Mouse (Mus musculus) midbrain, embryonic 13.5 days (tissue): Measurements from ENCODE around the gene Kif12. TPM values are rescaled to one million over a fixed set of nuclear protein-coding genes. Genes with fewer than 3 reads are reported as not detected.

Experiments
- ATAC-seq: fragments of 200-750 bp; cut with Nextera tagmentation; 2 replicates; pipeline ENCODE4 v1.8.0; 2017; ENCODE audit warnings: mild to moderate bottlenecking, moderate TSS enrichment, moderate library complexity
- H3K27ac ChIP-seq: fragments of 300-500 bp; sonication (generic); 2 replicates; pipeline ENCODE4 v1.5.1; 2015; ENCODE audit warnings: inconsistent platforms, mild to moderate bottlenecking, moderate library complexity
- H3K27me3 ChIP-seq: fragments of 300-500 bp; sonication (generic); 2 replicates; pipeline ENCODE4 v1.6.1; 2015; ENCODE audit warnings: mild to moderate bottlenecking, inconsistent platforms
- H3K36me3 ChIP-seq: fragments of 300-500 bp; sonication (generic); 2 replicates; pipeline ENCODE4 v1.6.1; 2015; ENCODE audit warnings: mild to moderate bottlenecking, inconsistent platforms
- H3K4me1 ChIP-seq: fragments of 300-500 bp; sonication (generic); replicated peaks from 2 replicates; pipeline ENCODE4 v1.6.1; 2015; ENCODE audit warnings: inconsistent platforms
- H3K4me2 ChIP-seq: fragments of 300-500 bp; sonication (generic); replicated peaks from 2 replicates; pipeline ENCODE4 v1.6.1; 2015; ENCODE audit warnings: moderate library complexity, mild to moderate bottlenecking, inconsistent platforms
- H3K4me3 ChIP-seq: fragments of 300-500 bp; sonication (generic); replicated peaks from 2 replicates; pipeline ENCODE4 v1.5.1; 2015; ENCODE audit warnings: mild to moderate bottlenecking, inconsistent platforms
- H3K9ac ChIP-seq: fragments of 300-500 bp; sonication (generic); replicated peaks from 2 replicates; pipeline ENCODE4 v1.6.1; 2015; ENCODE audit warnings: mild to moderate bottlenecking, inconsistent platforms
- H3K9me3 ChIP-seq: fragments of 300-500 bp; sonication (generic); 2 replicates; pipeline ENCODE4 v1.6.1; 2016; ENCODE audit warnings: mild to moderate bottlenecking, inconsistent platforms
- WGBS: fragments of 180-500 bp; shearing (Covaris S2); methylation state at CpG from one replicate; pipeline ENCODE4 v1.1.7; 2015; 5-methylcytosine and 5-hydroxymethylcytosine counted together
- polyA plus RNA-seq: library from polyadenylated mRNA; unstranded; fragments of >200 nt; fragmentation: Nextera tagmentation; extraction: Ambion mirVana; gene quantifications from 2 replicates; pipeline ENCODE4 v1.2.1, GENCODE M21; 2015

The Kif12 gene
- polyA plus RNA-seq, 1 experiment from 2014 or later: not detected

DNA sequence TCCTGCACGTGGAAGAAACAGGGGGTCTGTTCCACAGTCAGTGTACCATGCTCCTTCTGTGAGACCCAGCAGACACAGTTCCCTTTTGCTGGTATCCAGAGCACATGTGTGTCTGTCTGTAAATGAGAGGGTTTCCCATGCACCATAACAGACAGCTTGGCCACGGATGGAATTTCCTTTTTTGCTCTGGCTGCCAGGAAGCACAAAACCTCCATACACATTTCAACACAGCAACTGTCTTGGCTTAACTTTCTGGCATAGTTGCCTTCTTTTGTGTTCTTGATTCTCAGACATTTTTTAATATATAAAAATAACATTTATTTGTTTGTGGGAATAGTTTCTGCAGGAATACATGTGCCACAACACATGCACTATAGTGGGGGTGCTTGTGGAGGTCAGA is 16.3 kb downstream of the Kif12 start:
- ATAC-seq: no peak
- no peak overlapping the region for H3K4me2 ChIP-seq
- H3K27ac ChIP-seq: no peak overlapping the region
- H3K27me3 ChIP-seq: no peaks in the 10 kb centered on the region
- 63% methylated on average over 2 of the region's 2 CpGs for WGBS
- H3K36me3 ChIP-seq: no peaks in the 10 kb centered on the region
- no peaks in the 10 kb centered on the region for H3K9me3 ChIP-seq
- no peaks in the 10 kb centered on the region for H3K4me1 ChIP-seq
- H3K4me3 ChIP-seq: no peak overlapping the region
- no peak overlapping the region for H3K9ac ChIP-seq

DNA sequence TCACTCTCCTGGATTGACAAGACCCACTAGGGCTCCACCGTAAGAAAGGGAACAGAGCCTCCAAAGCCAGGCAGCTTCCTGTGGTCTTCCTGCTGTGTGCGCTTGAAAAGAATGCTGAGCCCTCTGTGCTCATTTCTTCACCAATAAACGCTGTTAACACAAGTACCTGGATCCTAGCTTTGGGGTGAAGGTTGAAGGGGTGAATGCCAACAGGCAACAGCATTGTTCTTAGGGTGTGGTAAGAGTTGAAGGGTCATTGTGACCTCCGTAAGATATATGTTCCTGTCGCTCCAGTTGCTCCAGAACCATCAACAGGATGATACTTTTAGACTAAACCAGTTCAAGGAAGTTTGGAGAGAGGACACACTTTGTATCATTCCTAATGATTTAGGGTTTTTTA is 17.2 kb downstream of the Kif12 start, which contains the start of gene Ambp:
Ambp (minus strand) TSS at position 101 of the 400 bp plus-strand sequence.
- ATAC-seq: no peak
- Histone ChIP-seq H3K9ac (no peak within 1 kb of the TSS), H3K27ac (no peak within 1 kb of the TSS), H3K4me3 (no peak within 1 kb of the TSS), H3K4me1 (no peaks in the 10 kb centered on the region), H3K27me3 (no peaks in the 10 kb centered on the region), H3K4me2 (no peak within 1 kb of the TSS), H3K36me3 (no peaks in the 10 kb centered on the region), H3K9me3 (no peaks in the 10 kb centered on the region)
- WGBS: 62% methylated on average over 5 of the region's 5 CpGs

DNA sequence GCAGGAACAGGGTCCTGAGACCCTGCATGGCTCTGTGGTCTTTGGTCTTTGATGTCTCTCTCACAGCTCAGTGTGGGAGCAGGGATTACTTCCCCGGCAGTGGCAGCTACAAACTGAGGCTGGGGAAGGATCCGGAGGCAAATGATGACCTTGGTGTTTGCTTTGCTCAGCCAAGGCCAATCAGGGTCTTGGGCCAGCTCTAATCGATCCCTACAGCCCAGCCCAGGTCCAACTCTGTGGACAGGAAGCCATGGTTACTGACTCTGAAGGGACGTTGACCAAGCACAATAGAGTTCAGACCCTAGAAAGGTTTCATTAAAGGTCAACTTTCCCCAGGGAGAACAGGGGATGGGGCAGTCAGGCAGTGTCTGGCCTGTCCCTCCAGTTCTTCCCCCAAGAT is 17.9 kb downstream of the Kif12 start:
- H3K27ac ChIP-seq: no peak overlapping the region
- no peak overlapping the region for H3K4me2 ChIP-seq
- ATAC-seq: no peak
- no peaks in the 10 kb centered on the region for H3K9me3 ChIP-seq
- H3K4me1 ChIP-seq: no peaks in the 10 kb centered on the region
- 54% methylated on average over 4 of the region's 4 CpGs for WGBS
- H3K9ac ChIP-seq: no peak overlapping the region
- no peaks in the 10 kb centered on the region for H3K27me3 ChIP-seq
- no peak overlapping the region for H3K4me3 ChIP-seq
- no peaks in the 10 kb centered on the region for H3K36me3 ChIP-seq

- Histone ChIP-seq H3K4me3 (no peak overlapping the region), H3K27ac (no peak overlapping the region), H3K36me3 (no peaks in the 10 kb centered on the region), H3K27me3 (no peaks in the 10 kb centered on the region), H3K4me1 (no peaks in the 10 kb centered on the region), H3K9ac (no peak overlapping the region), H3K4me2 (no peak overlapping the region), H3K9me3 (0 out of 2 replicates have a peak, but pooled peaks cover 4% of the 10 kb centered on the region)
- no peak for ATAC-seq
- 92% methylated on average over 6 of the region's 6 CpGs for WGBS
These were observed 20.8 kb downstream of the Kif12 start for GRCm38 (mm10) chr4:63151127-63151526.

GRCm38 (mm10) chr4:63147268-63147667 is 24.7 kb downstream of the Kif12 start:
- no peak overlapping the region for H3K27ac ChIP-seq
- no peaks in the 10 kb centered on the region for H3K27me3 ChIP-seq
- no peaks in the 10 kb centered on the region for H3K36me3 ChIP-seq
- no peak overlapping the region for H3K4me3 ChIP-seq
- H3K4me2 ChIP-seq: no peak overlapping the region
- H3K9me3 ChIP-seq: 0 out of 2 replicates have a peak, but pooled peaks cover 4% of the 10 kb centered on the region
- WGBS: 95% methylated on average over 6 of the region's 6 CpGs
- H3K4me1 ChIP-seq: 0 out of 2 replicates have a peak, but pooled peaks cover 2% of the 10 kb centered on the region
- no peak for ATAC-seq
- H3K9ac ChIP-seq: no peak overlapping the region

GRCm38 (mm10) chr4:63129891-63130624 is 41.9 kb downstream of the Kif12 start:
- peak; percentile 55 for ATAC-seq
- no peaks in the 10 kb centered on the region for H3K4me1 ChIP-seq
- 98% methylated on average over 5 of the region's 5 CpGs for WGBS

GRCm38 (mm10) chr4:63124861-63125466 is 47.0 kb downstream of the Kif12 start:
- Histone ChIP-seq H3K36me3 (peaks cover 50% of the 10 kb centered on the region), H3K9ac (no peak overlapping the region), H3K4me2 (no peak overlapping the region), H3K27me3 (no peaks in the 10 kb centered on the region), H3K4me1 (peaks cover 6% of the 10 kb centered on the region; the same call in 1 of the 2 replicates), H3K4me3 (no peak overlapping the region), H3K9me3 (no peaks in the 10 kb centered on the region), H3K27ac (0 out of 2 replicates have a peak overlapping the region, but pooled peaks have one; percentile 30)
- peak; percentile 68 for ATAC-seq
- WGBS: 17% methylated on average over 8 of the region's 8 CpGs

More at GRCm38 (mm10) chr4:63129891-63130624, 41.9 kb downstream of the Kif12 start:
- H3K27me3 ChIP-seq: no peaks in the 10 kb centered on the region
- H3K9me3 ChIP-seq: no peaks in the 10 kb centered on the region
- no peak overlapping the region for H3K27ac ChIP-seq
- H3K4me2 ChIP-seq: no peak overlapping the region
- H3K36me3 ChIP-seq: peaks cover 59% of the 10 kb centered on the region
- no peak overlapping the region for H3K9ac ChIP-seq
- H3K4me3 ChIP-seq: no peak overlapping the region

- no peaks in the 10 kb centered on the region for H3K4me1 ChIP-seq
- no peaks in the 10 kb centered on the region for H3K27me3 ChIP-seq
- WGBS: 89% methylated on average over 5 of the region's 5 CpGs
- H3K4me2 ChIP-seq: no peak overlapping the region
- peaks cover 64% of the 10 kb centered on the region for H3K36me3 ChIP-seq
- no peak overlapping the region for H3K9ac ChIP-seq
- ATAC-seq: peak; percentile 89
- no peak overlapping the region for H3K4me3 ChIP-seq
- no peaks in the 10 kb centered on the region for H3K9me3 ChIP-seq
- H3K27ac ChIP-seq: no peak overlapping the region
These were observed 53.1 kb downstream of the Kif12 start for GRCm38 (mm10) chr4:63118639-63119437.

Other genes starting within 250 kb of the Kif12 start
- gene Zfp618, start 206.6 kb downstream of the Kif12 start, polyA plus RNA-seq: 44.6 and 44.9 TPM in 2 replicates
- 1.4 TPM in 1 of 2 replicates, not detected in the other for gene Ambp, start 17.3 kb downstream of the Kif12 start, polyA plus RNA-seq
- gene Col27a1, start 41.9 kb upstream of the Kif12 start, polyA plus RNA-seq: 1.3 and 2.1 TPM in 2 replicates
- gene Orm1, start 172.4 kb upstream of the Kif12 start, polyA plus RNA-seq: not detected in 2 replicates
- not detected in 2 replicates for gene Orm3, start 184.0 kb upstream of the Kif12 start, polyA plus RNA-seq
- gene Orm2, start 190.3 kb upstream of the Kif12 start, polyA plus RNA-seq: not detected in 2 replicates
- gene Akna, start 231.2 kb upstream of the Kif12 start, polyA plus RNA-seq: 10.7 and 11.8 TPM in 2 replicates